Mouse (Mus musculus): Measurements from ENCODE around the gene Ptprs.

Ptprs gene

GRCm38 (mm10) chr17:56490438-56491152 lies 14.3 kb upstream of the Ptprs start:
- no peak for DNase-seq (ENCODE audit: low spot score)

GRCm38 (mm10) chr17:56488028-56488427 lies 11.7 kb upstream of the Ptprs start:
- no peak for DNase-seq (ENCODE audit: low spot score)

- DNase-seq (ENCODE audit: low spot score) = no peak
These were observed 11.2 kb upstream of the Ptprs start for GRCm38 (mm10) chr17:56487441-56487888.

- DNase-seq (ENCODE audit: low spot score) = no peak
These were observed 9.6 kb upstream of the Ptprs start for GRCm38 (mm10) chr17:56485926-56486325.

- DNase-seq (ENCODE audit: low spot score) = no peak
These were observed 8.8 kb upstream of the Ptprs start for GRCm38 (mm10) chr17:56485118-56485517.

- DNase-seq (ENCODE audit: low spot score) = no peak
These were observed 6.4 kb upstream of the Ptprs start for GRCm38 (mm10) chr17:56482671-56483070.

GRCm38 (mm10) chr17:56479358-56479757 lies 3.1 kb upstream of the Ptprs start:
- peak; percentile 70 for DNase-seq (ENCODE audit: low spot score)

GRCm38 (mm10) chr17:56478191-56478611 lies 1.9 kb upstream of the Ptprs start:
- DNase-seq (ENCODE audit: low spot score) = no peak

GRCm38 (mm10) chr17:56477191-56477818 lies 1.0 kb upstream of the Ptprs start:
- DNase-seq (ENCODE audit: low spot score) = no peak

- DNase-seq (ENCODE audit: low spot score) = peak; percentile 64
These were observed 490 bp downstream of the Ptprs start for GRCm38 (mm10) chr17:56475584-56476401.

GRCm38 (mm10) chr17:56474831-56475581 lies 1.3 kb downstream of the Ptprs start:
- DNase-seq (ENCODE audit: low spot score) = no peak

- no peak for DNase-seq (ENCODE audit: low spot score)
These were observed 1.9 kb downstream of the Ptprs start for GRCm38 (mm10) chr17:56474311-56474830.

- no peak for DNase-seq (ENCODE audit: low spot score)
These were observed 2.7 kb downstream of the Ptprs start for GRCm38 (mm10) chr17:56473611-56473905.

GRCm38 (mm10) chr17:56472733-56473610 lies 3.3 kb downstream of the Ptprs start:
- DNase-seq (ENCODE audit: low spot score) = no peak

- DNase-seq (ENCODE audit: low spot score) = no peak
These were observed 4.2 kb downstream of the Ptprs start for GRCm38 (mm10) chr17:56472121-56472520.

GRCm38 (mm10) chr17:56471136-56471535 lies 5.1 kb downstream of the Ptprs start:
- no peak for DNase-seq (ENCODE audit: low spot score)

GRCm38 (mm10) chr17:56470571-56470970 lies 5.7 kb downstream of the Ptprs start:
- DNase-seq (ENCODE audit: low spot score) = no peak

GRCm38 (mm10) chr17:56470001-56470436 lies 6.3 kb downstream of the Ptprs start:
- no peak for DNase-seq (ENCODE audit: low spot score)

- no peak for DNase-seq (ENCODE audit: low spot score)
These were observed 7.0 kb downstream of the Ptprs start for GRCm38 (mm10) chr17:56469275-56469674.

GRCm38 (mm10) chr17:56468870-56469269 lies 7.4 kb downstream of the Ptprs start:
- no peak for DNase-seq (ENCODE audit: low spot score)

- DNase-seq (ENCODE audit: low spot score) = no peak
These were observed 7.9 kb downstream of the Ptprs start for GRCm38 (mm10) chr17:56468380-56468779.

All from MN1 (cell line).